Mouse (Mus musculus): Measurements from ENCODE around the gene Flot1.
"Not testable (repeated sequence)": the region's sequence is repeated elsewhere in the genome, so short reads cannot be mapped to it uniquely, and the experiment has no call there.

Gene Flot1

GRCm38 (mm10) chr17:35836991-35837422 lies 14.0 kb downstream of the Flot1 start:
- peak; percentile 69 for DNase-seq (ENCODE audit: low spot score)

GRCm38 (mm10) chr17:35837487-35837886 lies 14.5 kb downstream of the Flot1 start:
- no peak for DNase-seq (ENCODE audit: low spot score)

GRCm38 (mm10) chr17:35838122-35838544 lies 15.1 kb downstream of the Flot1 start, which contains the start of gene Tubb5:
Gene Tubb5 (minus strand): TSS chr17:35838306.
- peak; percentile 91 for DNase-seq (ENCODE audit: low spot score)

- DNase-seq (ENCODE audit: low spot score), result no peak
Observed at GRCm38 (mm10) chr17:35838570-35838969, 15.5 kb downstream of the Flot1 start.

DNA sequence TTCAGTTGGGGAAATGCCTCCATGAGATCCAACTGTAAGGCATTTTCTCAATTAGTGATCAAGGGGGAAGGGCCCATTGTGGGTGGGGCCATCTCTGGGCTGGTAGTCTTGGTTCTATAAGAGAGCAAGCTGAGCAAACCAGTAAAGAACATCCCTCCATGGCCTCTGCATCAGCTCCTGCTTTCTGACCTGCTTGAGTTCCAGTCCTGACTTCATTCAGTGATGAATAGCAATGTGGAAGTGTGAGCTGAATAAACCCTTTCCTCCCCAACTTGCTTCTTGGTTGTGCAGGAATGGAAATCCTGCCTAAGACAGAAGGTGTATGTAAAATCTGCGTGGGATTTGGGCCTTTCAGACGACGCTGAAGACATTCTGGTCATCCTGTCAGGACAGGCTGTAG lies 16.0 kb downstream of the Flot1 start:
- DNase-seq (ENCODE audit: low spot score), result not testable (repeated sequence)

DNA sequence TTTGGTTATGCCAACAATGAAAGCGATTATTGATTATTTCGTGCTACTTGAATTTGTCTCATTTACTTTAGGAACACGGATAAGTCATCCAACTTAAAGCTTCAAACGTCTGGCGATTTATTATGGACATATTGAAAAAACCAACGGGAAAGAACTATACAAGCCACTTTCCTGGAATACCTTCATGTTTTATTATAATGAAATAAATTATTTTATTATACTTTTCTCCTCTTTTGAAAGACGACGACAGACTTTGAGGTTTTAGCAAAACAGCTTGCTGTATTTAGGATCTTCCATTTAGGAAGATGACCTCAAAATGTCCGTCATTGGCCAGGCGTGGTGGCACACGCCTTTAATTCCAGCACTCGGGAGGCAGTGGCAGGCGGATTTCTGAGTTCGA lies 17.5 kb downstream of the Flot1 start:
- DNase-seq (ENCODE audit: low spot score), result no peak

GRCm38 (mm10) chr17:35841076-35841950 lies 18.3 kb downstream of the Flot1 start, which contains the start of gene Mdc1:
Gene Mdc1 (plus strand): TSS chr17:35841515.
- DNase-seq (ENCODE audit: low spot score), result peak; percentile 99

DNA sequence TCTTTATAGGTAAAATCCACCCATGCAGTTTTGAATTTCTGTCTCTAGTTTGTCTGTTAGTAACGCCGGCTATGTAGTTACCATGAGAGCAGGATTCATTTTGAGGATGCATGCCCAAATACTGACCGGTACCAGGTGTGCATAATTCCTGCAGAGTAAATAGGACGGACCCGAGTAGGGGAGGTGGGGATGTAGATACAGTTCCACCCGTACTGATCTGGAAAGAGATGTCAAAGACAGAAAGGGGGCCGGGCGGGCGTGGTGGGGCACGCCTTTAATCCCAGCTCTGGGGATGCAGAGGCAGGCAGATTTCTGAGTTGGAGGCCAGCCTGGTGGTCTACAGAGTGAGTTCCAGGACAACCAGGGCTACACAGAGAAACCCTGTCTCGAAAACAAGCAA lies 19.0 kb downstream of the Flot1 start:
- DNase-seq (ENCODE audit: low spot score), result no peak

- no peak for DNase-seq (ENCODE audit: low spot score)
Observed at GRCm38 (mm10) chr17:35843514-35843913, 20.5 kb downstream of the Flot1 start.

DNA sequence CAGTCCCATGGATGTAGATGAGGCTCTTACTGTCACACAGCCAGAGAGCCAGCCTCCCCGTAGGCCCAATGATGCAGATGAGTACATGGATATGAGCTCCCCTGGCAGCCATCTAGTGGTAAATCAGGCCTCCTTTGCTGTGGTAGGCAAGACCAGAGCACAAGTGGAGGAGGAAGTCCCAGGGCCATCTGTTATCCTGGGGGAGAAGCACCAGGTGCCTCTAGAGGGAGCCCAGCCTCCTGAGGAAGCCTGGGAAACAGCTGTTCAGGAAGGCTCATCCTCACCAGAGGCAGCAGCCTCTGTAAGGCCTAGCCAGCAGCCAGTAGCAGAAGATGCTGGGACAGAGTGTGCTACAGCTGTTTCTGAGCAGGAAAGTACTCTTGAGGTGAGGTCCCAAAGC lies 25.1 kb downstream of the Flot1 start:
- DNase-seq (ENCODE audit: low spot score), result no peak

DNA sequence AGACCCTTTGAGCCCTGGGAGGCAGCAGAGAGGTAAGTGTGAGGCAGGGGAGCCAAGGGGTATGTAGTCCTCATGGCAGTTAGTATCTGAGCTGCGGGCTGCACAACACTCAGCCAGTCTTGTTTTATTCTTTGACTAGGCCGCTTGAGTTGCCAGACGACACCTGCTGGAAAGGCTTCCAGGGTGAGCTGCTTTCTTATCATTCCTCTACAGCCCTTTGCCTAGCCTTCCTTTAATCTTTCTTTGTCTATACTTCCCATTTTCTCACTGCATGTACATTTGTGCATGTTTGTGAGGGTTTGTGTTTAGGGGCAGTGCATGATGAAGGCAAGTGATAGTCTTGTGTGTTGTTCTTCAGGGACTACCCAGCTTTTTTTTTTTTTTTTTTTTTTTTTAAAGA lies 27.9 kb downstream of the Flot1 start:
- no peak for DNase-seq (ENCODE audit: low spot score)

DNA sequence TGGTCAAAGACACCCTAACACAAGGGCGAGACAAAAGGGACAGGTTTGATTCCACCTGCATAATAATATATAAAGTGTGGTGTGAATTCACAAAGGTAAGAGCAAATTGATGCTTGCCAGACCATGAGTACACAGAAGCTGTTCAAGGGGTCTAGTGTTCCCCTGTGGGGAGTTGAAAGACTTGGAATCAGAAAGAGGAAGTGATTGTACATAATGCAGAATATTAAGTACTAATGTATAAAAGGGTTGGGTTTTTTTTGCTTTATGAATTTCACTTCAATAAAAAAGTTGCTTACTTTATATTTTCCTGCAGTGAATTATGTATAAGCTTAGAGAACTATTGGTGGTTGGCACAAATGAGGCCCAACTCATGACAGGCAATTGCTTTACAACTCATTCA lies 36.3 kb downstream of the Flot1 start:
- DNase-seq (ENCODE audit: low spot score), result no peak

GRCm38 (mm10) chr17:35859835-35860234 lies 36.8 kb downstream of the Flot1 start:
- DNase-seq (ENCODE audit: low spot score), result no peak

DNA sequence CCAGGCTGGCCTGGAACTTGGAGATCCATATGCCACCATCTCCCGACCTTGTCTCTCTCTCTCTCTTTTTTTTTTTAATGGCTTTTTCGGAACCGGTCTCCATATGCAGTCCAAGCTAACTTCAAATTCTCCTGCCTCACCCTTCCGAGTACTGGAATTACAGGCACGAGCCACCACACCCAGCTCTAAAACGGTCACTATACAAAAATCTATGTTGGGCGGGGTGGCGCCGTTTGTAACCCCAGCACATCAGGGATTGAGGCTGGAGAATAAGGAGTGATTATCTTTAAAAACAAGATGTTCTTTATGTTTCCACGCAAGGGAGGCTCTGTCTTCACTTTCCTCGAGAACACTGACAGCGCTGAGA lies 37.8 kb downstream of the Flot1 start:
- no peak for DNase-seq (ENCODE audit: low spot score)

DNA sequence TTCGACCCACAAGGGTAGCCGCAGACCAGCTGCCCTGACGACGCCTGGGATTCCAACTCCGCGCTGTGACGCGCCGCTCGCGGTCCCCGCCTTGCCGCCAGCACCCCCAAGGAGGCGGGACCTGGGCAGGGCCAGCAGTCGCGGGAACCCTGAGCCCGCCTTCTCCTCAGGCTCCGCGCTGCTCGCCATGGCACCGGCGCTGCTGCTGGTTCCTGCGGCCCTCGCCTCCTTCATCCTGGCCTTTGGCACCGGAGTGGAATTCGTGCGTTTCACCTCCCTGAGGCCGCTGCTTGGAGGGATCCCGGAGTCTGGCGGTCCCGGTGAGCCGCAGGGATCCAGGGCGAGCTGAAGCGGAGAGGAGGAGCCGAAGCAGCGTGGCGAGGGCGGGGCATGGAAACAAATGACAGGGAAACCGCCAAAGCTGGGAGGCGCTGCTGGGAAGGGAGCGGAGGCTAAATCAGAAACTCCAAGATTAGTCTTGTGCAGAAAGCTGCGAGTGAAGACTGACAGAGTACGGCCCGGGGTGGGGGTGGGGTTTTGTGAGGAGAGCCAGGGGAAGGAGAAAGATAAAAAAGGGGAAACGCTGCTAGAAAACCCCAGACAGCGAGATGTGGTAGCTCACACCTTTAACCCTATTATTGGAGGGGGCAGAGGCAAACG lies 38.3 kb downstream of the Flot1 start, which contains the start of gene Nrm:
Nrm (plus strand) TSS at position 121 of the 660 bp plus-strand sequence.
- DNase-seq (ENCODE audit: low spot score), result peak; percentile 88

GRCm38 (mm10) chr17:35864832-35865353 lies 41.9 kb downstream of the Flot1 start:
- DNase-seq (ENCODE audit: low spot score), result no peak

GRCm38 (mm10) chr17:35865481-35866280 lies 42.7 kb downstream of the Flot1 start, which contains the start of gene Ppp1r18:
Gene Ppp1r18 (plus strand): TSS chr17:35865593.
- no peak for DNase-seq (ENCODE audit: low spot score)

DNA sequence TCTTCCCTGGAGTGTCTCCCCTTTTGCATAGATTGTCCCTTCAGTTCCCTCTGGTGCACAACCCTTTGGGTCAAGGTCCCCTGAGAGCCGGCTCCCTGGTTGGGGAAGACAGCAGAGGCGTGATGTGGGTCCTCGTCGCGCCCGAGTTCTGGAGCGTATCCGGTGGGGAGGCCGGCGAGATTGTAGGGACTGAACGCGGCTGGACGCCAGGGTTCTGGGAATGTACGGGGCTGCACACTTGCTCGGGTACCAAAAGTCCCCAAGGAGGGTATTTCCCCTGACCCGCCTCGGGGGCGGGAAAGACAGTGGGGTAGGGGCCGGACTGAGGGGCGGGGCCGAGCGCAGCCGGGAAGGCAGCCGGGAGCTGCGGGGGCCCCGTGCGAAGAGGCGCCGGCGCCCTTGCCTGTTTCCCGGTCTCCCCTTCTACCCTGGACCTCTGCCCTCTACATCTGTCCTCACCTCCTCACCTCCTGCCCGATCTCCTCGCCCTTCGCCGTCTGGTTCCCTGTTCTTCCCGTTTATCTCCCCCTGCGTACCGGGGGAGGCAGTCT lies 43.3 kb downstream of the Flot1 start:
- DNase-seq (ENCODE audit: low spot score), result no peak

DNA sequence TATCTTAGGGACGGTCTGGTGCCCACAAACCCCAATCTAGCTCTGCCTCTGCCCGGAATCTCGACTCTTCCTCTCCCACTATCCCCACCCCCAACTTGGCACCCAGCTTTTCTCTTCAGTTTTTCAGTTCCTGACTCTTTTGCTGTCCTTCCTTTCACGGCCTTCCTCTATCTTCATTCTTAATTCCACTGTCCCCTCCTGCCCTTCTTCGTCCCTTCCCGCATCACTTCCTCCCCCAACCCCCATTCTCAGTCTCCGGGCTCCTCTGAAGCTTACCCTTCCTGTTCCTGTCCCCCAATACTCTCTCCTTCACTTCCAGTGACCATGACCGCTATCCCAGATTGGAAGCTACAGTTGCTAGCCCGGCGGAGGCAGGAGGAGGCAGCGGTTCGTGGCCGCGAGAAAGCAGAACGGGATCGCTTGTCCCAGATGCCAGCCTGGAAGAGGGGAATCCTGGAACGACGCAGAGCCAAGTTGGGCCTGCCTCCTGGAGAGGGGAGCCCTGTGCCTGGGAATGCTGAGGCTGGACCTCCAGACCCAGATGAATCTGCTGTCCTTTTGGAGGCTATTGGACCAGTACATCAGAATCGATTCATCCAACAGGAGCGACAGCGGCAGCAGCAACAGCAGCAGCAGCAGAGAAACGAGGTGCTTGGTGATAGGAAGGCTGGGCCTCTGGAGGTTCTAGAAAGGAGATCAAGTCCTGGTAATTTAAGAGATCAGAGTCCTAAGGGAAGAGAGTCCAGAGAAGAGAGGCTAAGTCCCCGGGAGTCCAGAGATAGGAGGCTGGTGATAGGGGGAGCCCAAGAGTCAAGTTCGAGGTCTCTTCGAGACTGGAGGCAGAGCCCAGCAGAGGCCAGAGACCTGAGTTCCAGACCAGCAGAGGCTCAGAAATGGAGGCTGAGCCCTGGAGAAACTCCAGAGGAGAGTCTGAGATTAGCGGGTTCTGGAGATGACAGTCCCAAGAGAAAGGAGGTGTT lies 44.2 kb downstream of the Flot1 start:
- DNase-seq (ENCODE audit: low spot score), result peak; percentile 31

DNA sequence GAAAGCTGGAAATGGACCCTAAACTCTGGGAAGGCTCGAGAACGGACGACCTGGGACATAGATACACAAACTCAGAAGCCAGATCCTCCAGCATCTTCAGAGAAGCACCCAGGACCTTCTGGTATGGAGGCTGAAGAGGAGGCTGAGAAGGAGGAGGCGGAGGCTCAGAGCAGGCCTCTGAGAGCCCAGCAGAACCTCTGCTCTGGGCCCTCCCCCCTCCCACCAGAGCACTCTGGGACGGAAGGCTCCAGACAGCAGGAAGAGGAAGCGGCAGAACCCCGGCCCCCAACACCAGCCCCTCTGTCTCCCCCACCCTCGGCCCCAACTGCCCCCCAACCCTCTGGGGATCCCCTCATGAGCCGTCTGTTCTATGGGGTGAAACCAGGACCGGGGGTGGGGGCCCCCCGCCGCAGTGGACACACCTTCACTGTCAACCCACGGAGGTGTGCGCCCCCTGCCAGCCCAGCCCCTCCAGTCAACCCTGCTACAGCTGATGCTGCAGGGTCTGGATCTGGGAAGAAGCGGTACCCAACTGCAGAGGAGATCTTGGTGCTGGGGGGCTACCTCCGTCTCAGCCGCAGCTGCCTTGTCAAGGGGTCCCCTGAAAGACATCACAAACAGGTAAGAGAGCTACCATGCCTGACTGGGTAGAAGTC lies 45.3 kb downstream of the Flot1 start:
- DNase-seq (ENCODE audit: low spot score), result peak; percentile 54
